In the genomic region with DNA sequence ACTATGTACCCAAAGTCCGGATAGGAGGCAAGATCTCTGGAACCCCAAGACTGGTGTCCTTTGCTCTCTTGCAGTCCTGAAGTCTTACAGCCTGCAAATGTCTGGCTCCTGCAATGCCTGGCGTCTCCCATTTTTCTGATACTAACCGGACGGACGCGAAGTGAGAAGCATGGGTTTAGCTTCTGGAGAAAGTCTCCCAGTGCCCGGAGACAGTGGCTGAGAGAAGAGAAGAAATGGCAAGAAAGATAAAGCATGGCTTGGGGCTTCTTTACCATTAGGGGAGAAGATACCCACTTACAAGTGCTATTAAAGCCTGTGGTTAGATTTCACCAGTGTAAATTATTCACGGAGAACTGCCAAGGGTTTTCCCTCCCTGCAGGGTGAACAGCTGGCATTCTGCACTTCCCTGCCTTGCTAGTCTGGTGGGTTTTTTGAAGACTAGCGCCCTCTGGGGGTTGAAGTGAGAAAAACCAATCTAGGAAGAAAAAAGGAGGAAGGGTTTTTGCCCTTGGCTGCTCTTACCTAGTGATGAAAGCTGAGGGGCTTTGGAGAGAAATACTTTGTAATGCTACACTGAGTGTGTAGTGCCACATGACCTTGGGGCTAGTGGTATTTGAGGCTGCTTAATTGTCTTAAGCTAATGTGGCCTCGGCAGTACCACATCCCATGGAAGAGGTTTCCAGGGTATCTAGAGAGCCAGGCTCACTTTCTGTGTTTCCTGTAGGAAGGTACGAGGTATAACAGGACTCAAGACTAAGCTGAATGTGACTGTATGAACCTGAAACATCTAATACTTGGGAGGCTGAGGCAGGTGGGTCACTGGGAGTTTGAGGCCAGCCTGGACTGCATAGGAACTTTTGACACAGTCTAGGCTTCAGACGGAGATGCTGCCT, we compare ENCODE assay signal across 7 mouse cellular contexts. TPM values are rescaled to one million over a fixed set of nuclear protein-coding genes. Genes with fewer than 3 reads are reported as not detected.
A peak's percentile ranks its signal among the peaks of the same experiment; 100 is the strongest.
DNase-seq lines count a peak whose midpoint lies in the region; ATAC-seq and TF ChIP-seq lines count a peak whose summit lies in the region.

No protein-coding gene starts in this region.

- no peaks in the 10 kb centered on the region for H3K9me3 ChIP-seq in intestine, embryonic 15.5 days
- H3K9me3 ChIP-seq in midbrain, embryonic 10.5 days (replicated peaks): no peaks in the 10 kb centered on the region

- TF ChIP-seq CTCF in cortical plate, adult 2 months (IDR thresholded peaks at IDR 0.05; ENCODE audit: extremely low read depth, insufficient read depth, low read length): peak; percentile 70

- H3K4me1 ChIP-seq in cortical plate, adult 2 months (ENCODE audit: control insufficient read depth, insufficient read depth, low read length): no peaks in the 10 kb centered on the region
- H3K4me1 ChIP-seq in intestine, embryonic 15.5 days (replicated peaks): no peaks in the 10 kb centered on the region
- peaks cover 3% of the 10 kb centered on the region; the same call in 1 of the 2 replicates for H3K4me1 ChIP-seq in midbrain, embryonic 10.5 days

- H3K27me3 ChIP-seq in intestine, embryonic 15.5 days (replicated peaks): no peaks in the 10 kb centered on the region
- H3K27me3 ChIP-seq in midbrain, embryonic 10.5 days (ENCODE audit: low read depth, poor library complexity, severe bottlenecking): no peaks in the 10 kb centered on the region

- DNase-seq in adrenal gland, postnatal 10 days: peak; percentile 71
- DNase-seq in gastrocnemius, postnatal 25 days: peak; percentile 36
- DNase-seq in left cerebral cortex, postnatal 10 days (ENCODE audit: extremely low spot score in 1 of 2, low spot score in 2 of 2): peak; percentile 73 to 77
- peak; percentile 58 for DNase-seq in midbrain, embryonic 10.5 days (ENCODE audit: low spot score)
- DNase-seq in right cerebral cortex, postnatal 4 days: peak; percentile 65

- no peak overlapping the region for H3K27ac ChIP-seq in cortical plate, adult 2 months (ENCODE audit: insufficient read depth, low read length)
- H3K27ac ChIP-seq in intestine, embryonic 15.5 days: no peak overlapping the region
- no peak overlapping the region for H3K27ac ChIP-seq in midbrain, embryonic 10.5 days (replicated peaks)

- intact Hi-C loops in left cerebral cortex, postnatal 10 days (cut with DNase I): loop anchor here (2.0 to 5.0 kb wide), 2 partner anchors 68 to 213 kb away; partner anchors contain the start of gene Tnfrsf21

- no peaks in the 10 kb centered on the region for H3K36me3 ChIP-seq in intestine, embryonic 15.5 days
- no peaks in the 10 kb centered on the region for H3K36me3 ChIP-seq in midbrain, embryonic 10.5 days

- no peak for TF ChIP-seq POLR2A in cortical plate, adult 2 months (IDR thresholded peaks at IDR 0.05; ENCODE audit: extremely low read depth, insufficient read depth, low read length)

- peak; percentile 83 for ATAC-seq in intestine, embryonic 15.5 days

- H3K9ac ChIP-seq in intestine, embryonic 15.5 days: no peak overlapping the region

- WGBS in intestine, embryonic 15.5 days: 40% methylated on average over 12 of the region's 12 CpGs
- WGBS in midbrain, embryonic 10.5 days: 51% methylated on average over 12 of the region's 12 CpGs

- peak overlapping the region; percentile 40; the same call in 1 of the 2 replicates for H3K4me2 ChIP-seq in intestine, embryonic 15.5 days (replicated peaks)

- no peak overlapping the region for H3K4me3 ChIP-seq in cortical plate, adult 2 months (ENCODE audit: insufficient read depth, low read length)
- no peak overlapping the region for H3K4me3 ChIP-seq in intestine, embryonic 15.5 days (replicated peaks)
- H3K4me3 ChIP-seq in midbrain, embryonic 10.5 days: peak overlapping the region; percentile 18; the same call in 1 of the 2 replicates

RNA-seq across cellular contexts. Expression of gene Adgrf1, which starts 40.3 kb away (rescaled TPM):
- 1 to 10 TPM in 1 of 2 experiments, under 1 TPM in 1; 0.55 to 1.0 TPM for total RNA-seq in adrenal gland, postnatal 10 days (2021)
- polyA plus RNA-seq in cortical plate, adult 2 months (2012; rRNA removed): 0.04 TPM in 2 replicates
- under 1 TPM in 1 of 2 experiments, not detected in 1; 0.08 TPM for total RNA-seq in gastrocnemius, postnatal 25 days (2021)
- 0.15 and 0.19 TPM in 2 replicates for polyA plus RNA-seq in intestine, embryonic 15.5 days (2015; fragmentation: Nextera tagmentation; extraction: Ambion mirVana)
- not detected for total RNA-seq in left cerebral cortex, postnatal 10 days (2021)
- polyA plus RNA-seq in midbrain, embryonic 10.5 days (2016; fragmentation: Nextera tagmentation; extraction: Ambion mirVana): not detected in 2 replicates
